Mouse (Mus musculus) Patski (cell line): ENCODE measurements around the gene C1qtnf9. TPM values are rescaled to one million over a fixed set of nuclear protein-coding genes. Genes with fewer than 3 reads are reported as not detected.

Experiments
- ATAC-seq: fragments of 100-300 bp; one replicate; pipeline ENCODE4 v1.8.0; 2021
- CTCF ChIA-PET: fragments of 350-600 bp; sonication (Branson Sonifier 250); formaldehyde crosslinking; loops from one replicate; lab custom pipeline; 2022; ENCODE audit warnings: inconsistent platforms; lab: Charles Lee
- POLR2A ChIA-PET: fragments of 350-600 bp; sonication (Branson Sonifier 250); formaldehyde crosslinking; loops from one replicate; lab custom pipeline; 2022; ENCODE audit warnings: antibody characterized with exemption, inconsistent platforms; lab: Charles Lee
- DNase-seq: peaks from one replicate; pipeline ENCODE4 v3.0.0-alpha.2; 2011; ENCODE audit warnings: low read depth, low spot score
- H3K27me3 ChIP-seq: fragments of 371-371 bp; one replicate; pipeline ENCODE4 v1.5.1; 2021
- CTCF ChIP-seq: fragments of 100-300 bp; IDR thresholded peaks from one replicate; pipeline ENCODE4 v1.5.1; 2021
- in situ Hi-C: fragments of 300-500 bp; cut with MboI; formaldehyde crosslinking; loops from 3 replicates; pipeline ENCODE4 v1.11.1; 2018; ENCODE audit warnings: low pct_unique_long_range_greater_than_20kb, mixed read lengths
- polyA plus RNA-seq: library from polyadenylated mRNA; unstranded; gene quantifications from one replicate; pipeline ENCODE4 v1.2.3, GENCODE M21; 2021

The C1qtnf9 gene
- polyA plus RNA-seq: not detected

DNA sequence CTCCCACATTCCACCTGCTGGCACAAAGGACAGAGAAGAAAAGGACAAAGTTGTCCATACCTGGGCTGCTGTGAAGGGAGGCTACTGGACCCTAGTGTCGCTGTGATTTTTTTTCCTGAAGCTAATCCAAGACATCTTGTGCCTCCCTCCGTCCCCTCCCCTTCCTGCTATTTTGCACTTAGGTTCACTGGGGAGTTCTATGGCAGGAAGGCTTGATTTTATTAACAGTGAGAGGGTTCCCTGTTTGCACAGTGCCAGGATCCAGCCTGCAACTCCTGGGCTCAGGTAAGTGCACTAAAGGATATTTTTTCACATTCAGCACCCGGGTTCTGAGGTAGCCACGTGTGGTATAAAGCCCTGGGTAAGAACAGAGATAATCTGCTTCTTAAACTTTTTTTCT lies at the start of gene C1qtnf9:
Gene C1qtnf9 (plus strand): TSS at position 251 of the 400 bp plus-strand sequence.
- ATAC-seq (no peak), DNase-seq (no peak)
- in situ Hi-C loops: no loop called here
- CTCF ChIA-PET: no interaction called here
- no peak for TF ChIP-seq CTCF
- no peaks in the 10 kb centered on the region for H3K27me3 ChIP-seq
- POLR2A ChIA-PET: no interaction called here

DNA sequence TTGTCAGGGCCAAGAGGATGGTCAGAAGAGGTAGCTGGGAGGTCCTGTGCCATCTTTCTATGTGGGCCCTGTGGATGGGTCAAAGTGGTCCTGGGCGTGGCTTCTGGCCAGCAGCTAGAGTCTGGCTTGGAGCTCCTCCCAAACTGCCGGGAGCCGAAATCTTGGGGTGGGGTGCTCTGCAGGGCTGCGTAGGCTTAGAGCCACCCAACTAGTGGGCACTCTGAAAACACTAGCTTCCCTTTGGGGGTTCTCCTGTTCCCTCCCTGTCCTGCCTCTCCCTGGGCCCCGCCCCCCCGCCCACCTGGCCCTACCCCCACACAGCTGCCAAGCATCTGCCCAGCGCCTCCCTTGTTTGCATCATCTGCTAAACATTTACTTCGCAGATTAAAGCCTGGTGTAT lies 46.6 kb upstream of the C1qtnf9 start:
- TF ChIP-seq CTCF: no peak
- no peak for DNase-seq
- CTCF ChIA-PET: interaction anchor here (1.3 to 1.6 kb wide), 3 partner anchors 10 to 49 kb away, joined by 3 to 6 read pairs (median 6); no protein-coding TSS in a partner anchor
- ATAC-seq: no peak
- in situ Hi-C loops: no loop called here
- no peaks in the 10 kb centered on the region for H3K27me3 ChIP-seq
- POLR2A ChIA-PET: no interaction called here

DNA sequence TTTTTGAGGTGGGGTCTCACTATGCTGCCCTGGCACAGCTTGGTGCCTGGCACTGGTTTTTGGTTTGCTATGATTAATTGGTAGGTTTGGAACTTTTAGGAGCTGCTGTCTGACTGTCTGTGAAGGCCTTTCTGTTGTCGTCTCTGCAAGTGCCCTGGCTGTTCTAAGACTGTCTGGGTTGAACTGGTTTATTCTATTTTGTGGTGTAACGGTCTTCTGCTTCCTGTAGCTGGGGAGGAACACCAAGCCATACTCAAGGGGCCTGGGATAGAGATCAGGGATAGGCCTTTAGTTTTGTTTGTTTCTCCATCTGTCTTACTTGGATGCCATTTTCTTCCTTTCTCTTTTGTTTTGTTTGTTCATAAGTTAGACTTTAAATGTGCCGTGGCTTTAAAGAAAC lies 46.0 kb upstream of the C1qtnf9 start:
- POLR2A ChIA-PET: no interaction called here
- in situ Hi-C loops: no loop called here
- TF ChIP-seq CTCF: no peak
- DNase-seq (no peak), ATAC-seq (no peak)
- CTCF ChIA-PET: interaction anchor here (1.5 to 1.6 kb wide), 2 partner anchors 10 to 49 kb away, joined by 6 read pairs; no protein-coding TSS in a partner anchor
- H3K27me3 ChIP-seq: no peaks in the 10 kb centered on the region

DNA sequence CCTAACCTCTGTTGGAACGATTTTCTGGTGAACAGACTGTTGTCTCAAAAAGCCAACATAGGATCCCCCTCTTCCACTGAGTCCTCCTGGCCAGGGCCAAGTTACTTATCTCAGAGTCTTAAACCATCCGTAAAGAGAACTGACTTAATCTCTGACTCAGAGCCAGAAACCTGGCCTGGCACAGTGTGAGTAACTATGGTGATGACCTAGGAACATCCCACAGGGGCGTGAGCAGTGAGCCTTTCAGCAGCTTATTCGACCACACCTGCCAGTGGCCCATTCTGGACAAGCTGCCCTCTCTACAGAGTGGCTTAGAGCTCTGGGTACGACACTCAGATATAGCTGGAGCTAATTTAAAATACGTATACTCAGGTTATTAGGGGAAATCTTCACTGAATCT lies 41.8 kb upstream of the C1qtnf9 start:
- ChIA-PET POLR2A (no interaction called here), CTCF (interaction anchor here (1.0 kb wide), 1 partner anchor 29 kb away, joined by 3 read pairs; no protein-coding TSS in a partner anchor)
- in situ Hi-C loops: no loop called here
- DNase-seq (no peak), ATAC-seq (peak; percentile 83)
- H3K27me3 ChIP-seq: no peaks in the 10 kb centered on the region
- no peak for TF ChIP-seq CTCF

DNA sequence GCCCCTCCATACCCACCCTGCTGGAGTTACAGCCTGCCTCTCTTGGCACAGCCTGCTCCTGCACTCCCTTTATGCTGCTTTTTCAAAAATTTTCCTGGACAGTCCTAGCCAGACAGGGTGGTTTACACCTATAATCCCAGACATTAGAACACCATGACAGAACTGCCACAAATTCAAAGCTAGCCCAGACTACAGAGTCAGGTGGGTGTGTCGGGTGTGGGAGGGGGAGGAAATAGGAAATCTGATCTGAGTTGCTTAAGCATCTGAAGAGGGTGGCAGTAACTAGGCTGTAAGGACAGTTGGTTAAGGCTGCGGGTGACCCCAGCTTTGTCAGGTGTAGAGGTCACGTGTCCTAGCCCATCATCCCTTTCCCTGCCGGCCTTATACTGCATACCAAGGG lies 40.8 kb upstream of the C1qtnf9 start:
- ChIA-PET POLR2A (no interaction called here), CTCF (interaction anchor here (1.0 kb wide), 1 partner anchor 28 kb away, joined by 3 read pairs; no protein-coding TSS in a partner anchor)
- in situ Hi-C loops: no loop called here
- no peaks in the 10 kb centered on the region for H3K27me3 ChIP-seq
- no peak for TF ChIP-seq CTCF
- ATAC-seq: no peak
- no peak for DNase-seq

DNA sequence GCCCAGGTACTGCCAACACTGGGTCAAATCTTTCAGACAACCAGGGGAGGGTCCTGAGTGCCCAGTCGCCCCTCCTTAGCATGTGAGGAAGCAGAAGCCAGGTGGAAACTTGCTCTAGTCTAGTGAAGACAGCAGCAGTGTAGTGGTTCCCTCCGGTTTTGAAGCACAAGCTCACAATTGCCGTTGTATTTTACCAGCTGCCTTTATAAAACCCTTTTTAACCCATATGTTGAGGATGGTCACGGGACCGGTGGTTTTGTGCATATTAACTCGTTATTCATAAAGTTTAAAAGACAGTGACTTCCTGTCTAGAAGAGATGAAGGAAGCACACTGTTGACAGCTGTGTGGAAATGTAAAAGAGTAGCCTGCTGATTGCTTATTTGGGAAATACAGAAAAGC lies 35.9 kb upstream of the C1qtnf9 start:
- no peak for DNase-seq
- ATAC-seq: no peak
- CTCF ChIA-PET: interaction anchor here (1.9 kb wide), 1 partner anchor 39 kb away, joined by 8 read pairs; no protein-coding TSS in a partner anchor
- TF ChIP-seq CTCF: no peak
- POLR2A ChIA-PET: interaction anchor here (0.6 kb wide), 1 partner anchor 13 kb away, joined by 3 read pairs; no protein-coding TSS in a partner anchor
- in situ Hi-C loops: no loop called here
- no peaks in the 10 kb centered on the region for H3K27me3 ChIP-seq

DNA sequence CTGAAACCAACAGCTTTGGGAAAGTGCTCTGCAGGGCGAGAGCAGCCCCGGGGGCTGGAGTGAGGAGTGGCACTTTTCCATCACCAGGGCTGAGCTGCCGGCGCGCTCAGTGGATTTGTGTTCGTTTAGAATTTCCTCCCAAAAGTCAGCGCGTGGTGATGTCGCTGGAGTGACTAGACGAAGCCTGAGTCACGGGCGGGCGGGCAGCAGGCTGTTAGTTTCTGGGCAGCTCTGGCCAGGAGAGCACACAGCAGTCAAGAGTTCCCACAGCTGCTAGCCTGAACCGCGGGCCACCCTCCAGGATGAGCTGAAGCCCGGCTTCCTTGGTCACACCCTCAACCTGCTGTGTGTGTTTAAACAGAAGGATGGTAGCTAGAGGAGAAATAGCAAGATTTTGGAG lies 35.1 kb upstream of the C1qtnf9 start:
- ChIA-PET CTCF (interaction anchor here (1.1 to 1.9 kb wide), 2 partner anchors 18 to 38 kb away, joined by 3 to 8 read pairs; no protein-coding TSS in a partner anchor), POLR2A (interaction anchor here (0.6 kb wide), 1 partner anchor 13 kb away, joined by 3 read pairs; no protein-coding TSS in a partner anchor)
- ATAC-seq (peak; percentile 76), DNase-seq (no peak)
- in situ Hi-C loops: no loop called here
- TF ChIP-seq CTCF: no peak
- no peaks in the 10 kb centered on the region for H3K27me3 ChIP-seq

DNA sequence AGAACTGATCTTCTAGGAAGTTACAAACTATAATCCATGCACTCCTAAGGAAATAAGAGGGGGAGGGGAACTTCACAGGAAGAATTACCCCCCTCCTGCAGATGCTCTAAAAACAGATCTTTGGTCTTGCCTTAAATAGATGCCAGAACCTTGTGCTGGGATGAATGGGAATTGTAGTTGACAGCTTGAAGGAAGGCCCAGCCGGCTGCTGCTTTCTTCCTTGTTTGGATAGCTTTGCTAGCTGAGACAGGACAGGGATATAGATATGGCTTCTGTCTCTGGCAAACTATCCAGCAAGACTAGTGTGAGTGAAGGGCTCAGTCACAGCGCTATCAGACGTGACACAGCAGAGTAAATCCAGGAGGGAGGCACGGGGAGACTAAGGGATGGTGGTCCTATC lies 34.2 kb upstream of the C1qtnf9 start:
- no peak for TF ChIP-seq CTCF
- ChIA-PET CTCF (no interaction called here), POLR2A (no interaction called here)
- no peaks in the 10 kb centered on the region for H3K27me3 ChIP-seq
- DNase-seq: no peak
- no peak for ATAC-seq
- in situ Hi-C loops: no loop called here

DNA sequence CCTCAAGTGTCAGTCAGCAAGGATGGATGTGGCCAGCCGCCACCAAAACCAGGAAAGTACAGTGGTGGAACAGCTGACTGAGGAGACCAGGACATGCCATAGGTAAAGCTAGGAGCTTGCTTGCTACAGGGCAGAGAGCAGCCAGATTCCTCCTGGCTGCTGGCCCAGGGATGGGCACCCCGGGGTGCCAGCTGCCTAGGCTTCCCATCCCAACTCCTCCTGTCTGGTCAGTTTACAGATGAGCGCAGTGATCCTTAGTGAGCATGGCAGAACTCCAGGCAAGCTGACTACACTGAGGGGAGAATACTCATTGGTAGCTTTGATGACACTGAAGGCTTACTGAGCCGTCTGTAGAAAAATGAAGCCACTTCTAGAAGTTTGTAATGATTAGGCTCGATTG lies 32.7 kb upstream of the C1qtnf9 start:
- ChIA-PET POLR2A (no interaction called here), CTCF (interaction anchor here (1.1 kb wide), 2 partner anchors 24 to 35 kb away, joined by 4 to 6 read pairs; no protein-coding TSS in a partner anchor)
- in situ Hi-C loops: no loop called here
- no peak for TF ChIP-seq CTCF
- no peaks in the 10 kb centered on the region for H3K27me3 ChIP-seq
- ATAC-seq: peak; percentile 38
- DNase-seq: no peak

DNA sequence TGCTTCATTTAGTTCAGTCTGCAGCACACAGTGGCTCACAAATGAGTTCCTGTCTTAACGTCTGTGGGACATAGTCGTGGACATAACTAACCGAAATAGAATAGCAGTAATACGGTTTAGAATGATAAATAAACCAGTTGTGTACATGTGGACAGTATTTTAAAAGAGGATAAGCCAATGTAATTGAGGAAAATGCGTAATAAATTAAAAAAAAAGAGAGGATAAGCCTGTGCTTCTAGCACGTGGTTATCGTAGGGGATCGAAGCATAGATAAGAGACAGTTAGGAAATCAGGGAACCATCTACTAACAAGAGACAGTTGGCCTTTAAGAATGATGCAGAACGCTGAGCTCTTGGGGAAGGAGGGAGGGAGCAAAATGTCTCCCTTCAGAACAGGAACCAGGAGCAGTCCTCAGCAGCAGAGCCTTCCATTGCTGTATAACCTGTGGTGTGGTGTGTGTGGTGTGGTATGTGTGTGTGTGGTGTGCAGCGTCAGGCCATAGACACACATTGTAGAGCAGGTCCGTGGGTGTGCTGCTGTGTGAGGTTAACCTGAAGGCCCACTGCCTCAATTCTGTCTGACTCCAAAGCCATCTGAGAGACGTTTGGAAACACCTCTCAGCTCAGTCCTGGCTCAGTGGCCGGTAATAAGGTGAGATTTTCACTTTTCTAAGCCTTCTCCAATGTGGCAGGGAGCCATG lies 31.9 kb upstream of the C1qtnf9 start:
- in situ Hi-C loops: no loop called here
- ATAC-seq (no peak), DNase-seq (no peak)
- ChIA-PET POLR2A (no interaction called here), CTCF (interaction anchor here (0.9 to 1.1 kb wide), 2 partner anchors 24 to 31 kb away, joined by 3 to 6 read pairs; no protein-coding TSS in a partner anchor)
- H3K27me3 ChIP-seq: no peaks in the 10 kb centered on the region
- no peak for TF ChIP-seq CTCF
